Mouse (Mus musculus): ENCODE data around the gene Il15ra.

DNA sequence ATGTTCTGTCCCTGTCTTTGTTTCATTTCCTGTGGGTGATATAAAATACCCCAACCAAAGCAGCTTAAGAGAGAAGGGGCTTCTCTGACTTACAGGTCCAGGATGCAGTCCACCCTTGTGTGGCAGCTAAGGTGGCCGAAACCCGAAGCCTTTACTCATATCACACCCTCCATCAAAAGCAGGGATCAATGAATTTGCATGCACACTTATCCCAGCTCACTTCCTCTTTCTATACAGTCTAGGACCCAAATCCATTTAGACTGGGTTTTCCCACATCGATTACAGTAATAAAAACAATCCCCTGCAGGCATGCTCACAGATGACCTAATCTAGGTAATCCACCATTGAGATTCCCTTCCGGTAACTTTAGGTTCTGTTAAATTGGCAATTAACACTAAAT, 18.6 kb upstream of the Il15ra start:
- TF ChIP-seq CTCF (IDR thresholded peaks at IDR 0.05; ENCODE audit: control insufficient read depth, insufficient read depth, insufficient read length) (no peak), MAX (IDR thresholded peaks at IDR 0.05) (no peak), CEBPB (IDR thresholded peaks at IDR 0.05; ENCODE audit: low read depth) (no peak), USF1 (IDR thresholded peaks at IDR 0.05; ENCODE audit: low read depth) (no peak), MYOD1 (IDR thresholded peaks at IDR 0.05; ENCODE audit: control insufficient read depth, insufficient read length, low read depth) (no peak)
